Mouse (Mus musculus) megakaryocyte progenitor cell, adult 5-6 weeks (primary cell): ENCODE data around the gene Gpr18. TPM values are rescaled to one million over a fixed set of nuclear protein-coding genes. Genes with fewer than 3 reads are reported as not detected.

Experiments
- ATAC-seq: replicated peaks from 2 replicates; pipeline ENCODE4 v1.8.0; 2016; ENCODE audit warnings: mild to moderate bottlenecking, moderate TSS enrichment, inconsistent platforms; ENCODE audit not compliant: poor library complexity
- total RNA-seq, 2 experiments: library from RNA; stranded (forward) in 1 of 2; stranded (reverse) in 1 of 2; fragments of 157-497, 149-512 nt in 1 of 2; fragments of 200-1000 nt in 1 of 2; gene quantifications; 2 replicates each; pipeline versions ENCODE4 v1.2.3 to v1.2.4; 2015 to 2017

Gene Gpr18
- total RNA-seq, 2 experiments from 2014 or later, result 1.9 to 2.1 TPM

DNA sequence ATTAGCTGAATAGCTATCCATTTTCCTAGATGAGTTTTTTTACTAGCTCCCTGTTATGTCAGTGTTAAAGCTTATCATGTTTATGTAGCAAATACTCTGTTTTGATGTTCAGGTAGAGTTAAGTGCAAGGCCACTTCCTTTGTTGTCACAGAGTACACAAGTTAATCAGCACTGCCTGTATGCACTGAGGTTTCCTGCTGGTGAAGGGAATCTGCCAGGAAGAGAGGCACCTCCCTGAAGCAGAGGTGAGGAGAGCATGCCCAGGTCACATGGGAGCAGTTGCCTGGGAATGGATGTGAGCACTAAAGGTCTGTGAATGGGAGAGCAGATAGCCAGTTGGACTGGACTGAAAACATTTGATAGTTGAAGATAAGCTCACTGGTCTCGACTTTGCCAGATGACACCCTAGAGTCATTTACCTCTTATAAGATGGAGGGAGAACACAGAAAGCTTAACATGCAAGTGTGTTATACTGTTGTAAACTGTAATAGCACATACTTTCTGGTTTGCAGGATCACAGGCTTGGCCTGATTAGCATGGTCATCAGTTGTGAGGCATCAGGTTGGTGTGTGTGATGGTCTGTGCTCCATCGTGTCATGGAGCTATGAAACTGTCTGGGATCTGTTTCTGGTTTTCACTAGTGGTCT, 35.9 kb upstream of the Gpr18 start:
- ATAC-seq, result peak; percentile 67

- 0 out of 2 replicates have a peak, but pooled peaks have one; percentile 22 for ATAC-seq
Measured at GRCm38 (mm10) chr14:121949897-121950296, 34.3 kb upstream of the Gpr18 start.

GRCm38 (mm10) chr14:121949436-121949835, 33.9 kb upstream of the Gpr18 start:
- no peak for ATAC-seq

GRCm38 (mm10) chr14:121947966-121948365, 32.4 kb upstream of the Gpr18 start:
- no peak for ATAC-seq

GRCm38 (mm10) chr14:121947201-121947760, 31.7 kb upstream of the Gpr18 start:
- no peak for ATAC-seq

- no peak for ATAC-seq
Measured at GRCm38 (mm10) chr14:121946728-121947127, 31.1 kb upstream of the Gpr18 start.

DNA sequence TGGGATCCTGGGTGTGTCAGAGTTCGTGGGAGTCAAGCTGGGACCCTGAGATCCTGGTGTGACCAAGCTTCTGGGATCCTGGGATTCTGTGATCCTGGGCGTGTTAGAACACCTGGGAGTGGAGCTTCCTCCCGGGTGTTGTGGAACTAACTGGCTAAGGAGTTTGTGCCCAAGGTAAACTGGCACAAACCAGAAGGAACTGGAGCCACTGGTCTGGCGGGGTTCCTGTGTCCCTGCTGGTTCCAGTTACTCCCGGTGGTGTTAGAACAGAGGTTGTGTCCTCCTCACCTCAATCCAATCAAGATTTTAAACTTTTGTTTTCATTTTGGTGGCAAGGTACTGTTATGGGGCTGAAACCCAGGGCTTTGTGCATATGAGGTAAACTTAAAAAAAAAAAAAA, 30.6 kb upstream of the Gpr18 start:
- no peak for ATAC-seq

DNA sequence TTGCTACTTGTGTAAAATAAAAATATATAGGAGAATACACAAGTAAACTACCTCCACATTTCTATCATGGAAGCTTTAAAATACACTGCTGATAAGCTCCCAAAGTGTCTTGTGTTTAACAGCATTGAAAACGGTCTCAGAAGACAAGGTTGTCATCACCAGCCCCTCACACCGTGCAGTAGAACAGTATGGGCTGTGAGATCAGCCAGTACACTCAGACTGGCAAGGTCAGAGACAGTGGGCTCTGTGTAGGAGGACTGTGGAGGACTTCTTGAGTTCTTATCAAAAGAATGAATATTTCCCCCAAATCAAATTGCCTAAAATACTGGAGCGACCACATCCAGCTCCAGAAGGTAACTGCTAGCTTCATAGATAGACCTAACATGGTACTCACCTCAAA, 24.0 kb upstream of the Gpr18 start:
- no peak for ATAC-seq

DNA sequence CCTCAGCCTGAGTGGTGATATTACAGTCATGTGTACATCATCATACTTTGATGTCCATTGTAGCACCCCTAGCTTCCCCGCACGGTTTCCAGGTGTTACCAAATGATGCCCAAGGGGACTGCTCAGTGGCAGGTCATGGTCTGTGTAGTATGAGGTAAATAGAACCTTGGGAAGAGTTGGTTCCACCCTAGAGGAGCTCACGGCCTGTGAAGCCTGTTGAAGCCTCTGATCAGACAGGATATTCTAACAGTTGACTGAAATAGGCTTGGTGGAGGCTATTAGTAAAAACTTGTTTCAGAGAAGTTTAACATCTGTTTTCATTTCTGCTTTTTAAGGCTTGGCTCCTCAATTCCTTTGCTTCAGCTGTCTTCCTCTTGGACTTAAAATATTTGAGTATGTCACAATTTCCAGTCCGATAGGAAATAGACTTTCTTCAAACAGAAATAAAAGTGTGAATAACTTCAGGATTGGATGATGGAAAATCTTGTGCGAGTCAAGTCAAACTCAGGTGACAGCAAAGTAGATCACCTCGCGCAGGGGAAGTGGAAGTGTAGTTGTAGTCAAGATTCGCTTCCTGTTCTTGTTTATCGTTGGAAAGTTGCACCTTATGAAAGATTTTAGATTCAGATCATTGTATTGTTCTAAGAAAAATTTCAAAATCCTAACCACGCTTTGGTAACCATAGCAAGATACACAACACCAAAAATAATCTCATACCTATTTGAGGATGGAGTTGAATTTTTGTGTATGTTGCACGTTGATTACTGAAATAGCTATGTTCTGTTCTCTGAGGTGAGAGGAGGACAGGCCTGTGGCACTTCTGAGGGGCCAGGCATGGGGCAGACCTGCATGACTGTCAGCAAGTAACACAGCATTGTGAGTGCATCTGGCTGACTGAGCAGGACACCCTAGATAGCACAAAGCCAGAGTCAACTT, 22.9 kb upstream of the Gpr18 start:
- peak; percentile 50 for ATAC-seq

DNA sequence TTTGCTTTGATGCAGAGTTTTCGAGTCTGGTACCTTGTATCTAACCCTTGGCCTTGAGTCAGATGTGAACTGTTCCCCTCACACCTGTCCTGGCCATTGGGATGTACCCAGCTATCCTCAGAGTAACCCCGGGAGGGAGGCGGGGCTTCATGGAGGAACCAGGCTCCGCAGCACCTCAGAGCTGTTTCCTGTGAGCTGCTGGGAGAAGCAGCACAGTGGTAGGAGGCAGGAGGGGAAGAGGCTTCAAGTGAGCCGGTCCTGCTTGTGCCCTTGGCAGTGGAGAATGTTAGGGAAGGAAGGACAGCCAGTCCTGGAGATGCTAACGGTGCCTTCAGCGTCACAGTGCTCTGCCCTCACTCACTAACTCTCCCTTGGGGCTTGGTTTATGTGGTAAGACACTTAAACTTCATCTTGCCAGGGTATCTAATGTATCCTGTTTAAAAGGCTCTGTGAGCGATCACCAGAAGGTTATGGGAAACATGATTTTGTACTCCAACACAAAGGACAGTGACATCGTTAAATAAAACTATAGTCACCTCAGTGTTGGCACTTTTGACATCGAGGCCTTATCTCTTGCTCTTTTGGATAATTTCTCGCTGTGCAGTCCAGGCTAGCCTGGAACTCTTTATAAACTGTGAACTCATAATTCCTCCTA, 22.1 kb upstream of the Gpr18 start:
- peak; percentile 57 for ATAC-seq

GRCm38 (mm10) chr14:121936856-121937255, 21.3 kb upstream of the Gpr18 start:
- no peak for ATAC-seq

DNA sequence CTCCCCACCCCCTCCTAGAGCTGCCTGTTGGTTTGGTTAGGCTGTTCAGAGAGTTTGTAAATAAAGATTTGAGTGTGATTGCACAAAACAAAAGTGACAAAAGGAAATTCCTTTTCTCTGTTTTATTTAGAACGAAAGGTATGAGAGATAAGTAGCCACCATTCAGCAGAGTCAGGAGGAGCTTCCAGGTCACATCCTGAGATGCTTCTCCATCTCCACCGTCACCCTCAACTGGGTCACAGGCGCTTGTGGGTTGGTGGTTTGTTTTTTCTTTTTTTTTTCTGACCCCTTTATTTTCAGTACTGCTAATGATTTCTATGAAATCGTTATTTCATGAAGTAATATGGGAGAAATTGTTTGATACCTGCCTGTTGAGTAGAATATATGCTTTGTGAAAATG, 20.8 kb upstream of the Gpr18 start:
- no peak for ATAC-seq

- peak; percentile 60 for ATAC-seq
Measured at GRCm38 (mm10) chr14:121934597-121934946, 19.0 kb upstream of the Gpr18 start.

- ATAC-seq, result no peak
Measured at GRCm38 (mm10) chr14:121933906-121934596, 18.5 kb upstream of the Gpr18 start.

GRCm38 (mm10) chr14:121932180-121932579, 16.6 kb upstream of the Gpr18 start:
- ATAC-seq, result no peak

GRCm38 (mm10) chr14:121931594-121931993, 16.0 kb upstream of the Gpr18 start:
- ATAC-seq, result no peak

DNA sequence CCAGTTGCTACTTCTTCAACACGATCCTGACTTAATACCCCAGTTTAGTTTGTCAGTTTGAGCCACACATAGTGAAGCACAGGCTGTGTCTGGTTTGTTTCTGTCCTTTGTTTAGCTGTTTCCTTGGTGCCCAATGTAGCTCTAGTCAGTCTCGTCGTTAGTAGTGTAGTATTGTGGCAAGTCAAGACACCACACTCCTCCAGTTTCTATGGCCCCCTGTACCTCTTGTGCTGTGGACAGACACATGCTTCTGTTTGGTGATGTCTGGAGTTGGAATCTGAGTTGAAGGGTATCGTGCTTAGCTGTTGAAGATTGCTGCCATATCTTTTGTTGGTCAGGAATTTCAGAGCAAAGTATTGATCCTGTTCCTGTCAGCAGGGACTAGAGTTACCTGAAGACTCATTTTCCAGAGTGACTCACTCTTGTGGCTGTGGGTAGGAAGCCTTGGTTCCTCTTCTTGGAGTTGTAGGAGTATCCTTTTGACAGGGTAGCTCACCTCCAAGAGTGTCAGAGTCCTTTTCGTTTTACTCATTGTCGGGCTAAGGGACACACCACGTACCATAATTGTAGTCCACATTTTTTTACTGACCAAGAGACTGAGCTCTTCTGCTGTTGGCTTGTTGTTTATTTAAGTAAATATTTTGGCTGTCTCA, 15.3 kb upstream of the Gpr18 start:
- ATAC-seq, result 0 out of 2 replicates have a peak, but pooled peaks have one; percentile 7

GRCm38 (mm10) chr14:121929243-121929951, 13.8 kb upstream of the Gpr18 start:
- peak; percentile 67 for ATAC-seq

DNA sequence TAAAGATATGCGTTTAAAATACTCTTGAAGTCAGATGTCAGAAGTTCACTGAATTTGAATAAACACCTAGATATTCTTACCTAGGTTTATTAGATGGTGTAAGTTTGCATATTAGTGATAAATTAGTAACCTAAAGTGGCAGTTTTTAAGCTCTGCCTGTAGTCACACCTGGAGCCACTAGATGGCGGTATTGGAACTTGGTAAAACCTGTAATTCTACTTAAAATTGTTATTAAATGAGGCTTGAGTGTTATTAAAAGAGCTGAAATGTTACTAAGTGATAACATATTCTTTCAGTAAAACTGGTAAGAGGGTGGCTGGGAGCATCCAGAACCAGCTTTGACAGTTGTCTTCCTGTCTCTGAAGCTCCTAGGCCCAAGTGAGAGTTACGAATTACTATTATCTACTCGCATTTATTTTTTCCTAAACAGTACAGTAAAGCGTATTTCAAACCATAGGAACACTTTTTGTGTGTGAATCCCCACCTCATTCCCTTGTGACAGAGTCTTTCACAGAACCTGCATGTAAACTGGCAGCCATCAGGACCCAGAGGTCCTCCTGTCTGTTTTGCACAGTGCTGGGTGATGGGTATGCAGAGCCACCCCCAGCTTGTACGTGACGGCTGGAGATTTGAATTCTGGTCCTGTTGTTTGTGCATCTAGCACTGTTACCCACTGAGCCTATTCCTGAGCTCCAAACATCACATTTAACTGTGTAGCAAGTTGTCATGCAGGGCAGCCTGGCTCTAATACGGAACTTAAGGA, 13.0 kb upstream of the Gpr18 start:
- peak; percentile 56 for ATAC-seq
